Mouse (Mus musculus): ENCODE results near the gene Triap1.
"Not testable (repeated sequence)": the region's sequence is repeated elsewhere in the genome, so short reads cannot be mapped to it uniquely, and the experiment has no call there.

Gene Triap1

GRCm38 (mm10) chr5:115333626-115334025 is 7.4 kb upstream of the Triap1 start:
- DNase-seq (ENCODE audit: low spot score) = no peak

- DNase-seq (ENCODE audit: low spot score) = no peak
These were observed 1.0 kb upstream of the Triap1 start for GRCm38 (mm10) chr5:115340007-115340406.

GRCm38 (mm10) chr5:115341314-115342165 is 515 bp downstream of the Triap1 start:
- no peak for DNase-seq (ENCODE audit: low spot score)

- DNase-seq (ENCODE audit: low spot score) = peak; percentile 69
These were observed 6.5 kb downstream of the Triap1 start for GRCm38 (mm10) chr5:115347564-115347963.

- DNase-seq (ENCODE audit: low spot score) = peak; percentile 96
These were observed 7.7 kb downstream of the Triap1 start, which contains the start of gene Cox6a1 for GRCm38 (mm10) chr5:115348546-115349224. TSS of gene Cox6a1 (minus strand) at chr5:115348981.

GRCm38 (mm10) chr5:115349225-115349555 is 8.2 kb downstream of the Triap1 start:
- no peak for DNase-seq (ENCODE audit: low spot score)

- no peak for DNase-seq (ENCODE audit: low spot score)
These were observed 10.3 kb downstream of the Triap1 start for GRCm38 (mm10) chr5:115351348-115351747.

GRCm38 (mm10) chr5:115355070-115355469 is 14.0 kb downstream of the Triap1 start:
- DNase-seq (ENCODE audit: low spot score) = no peak

GRCm38 (mm10) chr5:115358872-115359271 is 17.8 kb downstream of the Triap1 start:
- DNase-seq (ENCODE audit: low spot score) = peak; percentile 68

- DNase-seq (ENCODE audit: low spot score) = no peak
These were observed 18.4 kb downstream of the Triap1 start for GRCm38 (mm10) chr5:115359438-115359837.

GRCm38 (mm10) chr5:115359851-115360372 is 18.9 kb downstream of the Triap1 start:
- peak; percentile 61 for DNase-seq (ENCODE audit: low spot score)

GRCm38 (mm10) chr5:115362216-115362615 is 21.2 kb downstream of the Triap1 start:
- DNase-seq (ENCODE audit: low spot score) = no peak

- DNase-seq (ENCODE audit: low spot score) = no peak
These were observed 22.0 kb downstream of the Triap1 start for GRCm38 (mm10) chr5:115362819-115363714.

- no peak for DNase-seq (ENCODE audit: low spot score)
These were observed 23.8 kb downstream of the Triap1 start for GRCm38 (mm10) chr5:115364782-115365181.

- DNase-seq (ENCODE audit: low spot score) = no peak
These were observed 30.7 kb downstream of the Triap1 start for GRCm38 (mm10) chr5:115371736-115372135.

- no peak for DNase-seq (ENCODE audit: low spot score)
These were observed 32.6 kb downstream of the Triap1 start for GRCm38 (mm10) chr5:115373441-115374203.

- no peak for DNase-seq (ENCODE audit: low spot score)
These were observed 33.3 kb downstream of the Triap1 start for GRCm38 (mm10) chr5:115374204-115374820.

- DNase-seq (ENCODE audit: low spot score) = no peak
These were observed 34.4 kb downstream of the Triap1 start for GRCm38 (mm10) chr5:115375436-115375835.

GRCm38 (mm10) chr5:115378882-115379281 is 37.9 kb downstream of the Triap1 start:
- not testable (repeated sequence) for DNase-seq (ENCODE audit: low spot score)

- DNase-seq (ENCODE audit: low spot score) = no peak
These were observed 50.9 kb downstream of the Triap1 start for GRCm38 (mm10) chr5:115391935-115392334.

- no peak for DNase-seq (ENCODE audit: low spot score)
These were observed 51.9 kb downstream of the Triap1 start for GRCm38 (mm10) chr5:115392969-115393368.
